Mouse (Mus musculus): ENCODE results near the gene Foxd3.
"Not testable (repeated sequence)": the region's sequence is repeated elsewhere in the genome, so short reads cannot be mapped to it uniquely, and the experiment has no call there.

Foxd3 gene

GRCm38 (mm10) chr4:99655937-99656604 lies at the start of gene Foxd3:
TSS of gene Foxd3 (plus strand) at chr4:99656299.
- peak; percentile 91 for DNase-seq (ENCODE audit: low read depth, low spot score)

- no peak for DNase-seq (ENCODE audit: low read depth, low spot score)
Observed at GRCm38 (mm10) chr4:99612156-99612555, 43.9 kb upstream of the Foxd3 start.

DNA sequence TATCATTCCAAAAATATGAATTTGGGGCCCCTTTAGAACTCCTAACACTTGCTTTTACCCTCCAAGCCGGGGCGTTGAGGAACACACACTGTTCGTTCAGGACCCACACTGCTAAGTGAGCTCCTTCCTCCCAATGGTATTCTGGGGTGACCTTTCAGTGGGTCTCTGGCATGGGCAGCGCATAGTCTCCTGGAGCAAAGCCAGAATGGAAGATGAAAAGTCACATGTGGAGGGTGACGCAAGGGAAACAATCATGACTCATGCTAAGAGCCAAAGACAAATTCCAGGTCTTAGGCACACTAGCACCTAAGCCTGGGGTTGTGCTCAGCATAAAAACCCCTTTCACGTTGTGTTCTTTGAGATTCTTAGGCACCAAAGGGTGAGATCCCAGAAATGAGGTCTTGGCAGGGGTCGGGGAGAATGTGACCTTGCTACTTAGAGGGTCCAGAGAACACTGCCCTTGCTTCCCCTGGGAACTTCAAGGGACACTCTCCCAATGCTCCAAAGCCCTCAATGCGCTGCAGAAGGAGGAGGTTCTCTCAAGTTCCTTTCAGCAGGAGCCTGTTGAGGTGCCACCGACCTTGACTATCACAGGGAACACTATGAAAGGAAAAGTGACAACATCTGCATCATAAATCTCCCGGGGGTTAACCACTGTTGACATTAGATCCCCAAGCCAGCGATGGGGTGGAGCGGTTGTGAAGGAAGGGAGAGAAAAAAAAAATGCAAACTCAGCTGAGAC lies 43.3 kb upstream of the Foxd3 start:
- DNase-seq (ENCODE audit: low read depth, low spot score): no peak

GRCm38 (mm10) chr4:99626047-99626844 lies 29.9 kb upstream of the Foxd3 start:
- DNase-seq (ENCODE audit: low read depth, low spot score): no peak

DNA sequence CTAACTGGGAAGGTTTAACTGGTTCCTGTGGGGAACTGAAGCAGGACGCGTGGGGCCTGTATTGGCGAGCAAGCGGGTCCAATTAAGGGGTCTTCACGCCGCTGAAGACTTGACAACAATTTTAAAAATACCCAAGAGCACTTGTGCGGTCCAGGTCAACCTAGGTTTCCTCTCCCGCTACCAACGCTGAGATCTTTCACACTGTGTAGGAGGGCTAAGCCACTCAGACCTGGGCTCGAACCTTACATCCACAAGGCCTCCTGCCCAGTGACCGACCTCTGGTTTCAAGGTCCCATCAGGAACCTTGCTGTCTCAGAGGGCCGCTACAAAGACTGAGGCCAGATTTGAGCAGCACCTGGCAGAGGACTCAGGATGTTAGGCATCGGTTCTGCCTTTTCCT lies 29.0 kb upstream of the Foxd3 start:
- no peak for DNase-seq (ENCODE audit: low read depth, low spot score)

DNA sequence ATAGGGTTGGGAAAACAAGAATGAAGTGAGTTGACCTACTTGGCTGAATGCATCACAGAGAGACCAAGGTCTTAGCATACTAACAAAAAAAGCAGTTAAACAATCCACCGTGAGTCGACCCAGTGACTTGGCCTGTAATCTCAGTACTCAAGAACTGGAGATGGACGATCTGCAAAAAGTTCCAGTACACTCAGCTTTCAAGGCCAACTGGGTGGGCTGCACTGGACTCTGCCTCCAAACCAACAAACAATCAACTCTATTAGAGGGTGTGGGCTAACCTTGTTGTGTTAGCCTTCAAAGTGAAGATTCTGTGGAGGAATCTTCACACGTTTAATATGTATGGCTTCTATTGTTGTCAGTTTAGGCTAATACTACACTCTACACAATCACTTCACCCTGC lies 20.1 kb upstream of the Foxd3 start:
- peak; percentile 94 for DNase-seq (ENCODE audit: low read depth, low spot score)

GRCm38 (mm10) chr4:99636711-99637110 lies 19.4 kb upstream of the Foxd3 start:
- DNase-seq (ENCODE audit: low read depth, low spot score): peak; percentile 93

DNA sequence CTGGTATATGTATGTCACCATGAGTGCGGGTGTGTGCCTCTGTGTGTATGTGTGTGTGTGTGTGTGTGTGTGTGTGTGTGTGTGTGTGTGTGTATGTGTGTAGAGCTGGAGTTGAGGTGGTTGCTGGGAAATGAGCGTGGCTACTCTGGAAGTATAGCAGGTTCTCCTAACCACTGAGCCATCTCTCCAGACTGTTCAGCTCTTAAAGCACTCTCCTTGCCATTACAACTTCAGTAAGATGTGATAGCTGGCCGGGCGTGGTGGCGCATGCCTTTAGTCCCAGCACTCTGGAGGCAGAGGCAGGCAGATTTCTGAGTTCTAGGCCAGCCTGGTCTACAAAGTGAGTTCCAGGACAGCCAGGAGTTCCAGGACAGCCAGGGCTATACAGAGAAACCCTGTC lies 15.5 kb upstream of the Foxd3 start:
- not testable (repeated sequence) for DNase-seq (ENCODE audit: low read depth, low spot score)

DNA sequence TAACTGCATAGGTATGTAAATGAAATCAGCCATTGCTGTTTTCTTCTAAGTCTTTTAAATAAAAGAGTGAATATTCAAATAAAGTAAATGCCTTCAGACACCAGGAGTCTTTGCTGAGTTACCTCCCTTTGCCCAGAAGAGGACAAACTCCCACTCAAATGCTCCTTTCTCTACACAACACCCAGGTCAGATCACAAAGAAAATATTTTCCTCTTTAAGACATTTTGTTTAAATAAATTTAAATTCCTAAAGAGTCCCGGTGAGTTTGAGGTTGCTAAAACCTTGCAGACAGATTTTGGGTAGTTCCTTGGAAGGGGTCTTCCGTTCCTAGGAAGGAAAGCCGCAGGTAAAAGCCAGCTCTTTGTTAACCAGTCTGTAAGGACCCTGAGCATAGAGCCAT lies 14.2 kb upstream of the Foxd3 start:
- DNase-seq (ENCODE audit: low read depth, low spot score): peak; percentile 96

DNA sequence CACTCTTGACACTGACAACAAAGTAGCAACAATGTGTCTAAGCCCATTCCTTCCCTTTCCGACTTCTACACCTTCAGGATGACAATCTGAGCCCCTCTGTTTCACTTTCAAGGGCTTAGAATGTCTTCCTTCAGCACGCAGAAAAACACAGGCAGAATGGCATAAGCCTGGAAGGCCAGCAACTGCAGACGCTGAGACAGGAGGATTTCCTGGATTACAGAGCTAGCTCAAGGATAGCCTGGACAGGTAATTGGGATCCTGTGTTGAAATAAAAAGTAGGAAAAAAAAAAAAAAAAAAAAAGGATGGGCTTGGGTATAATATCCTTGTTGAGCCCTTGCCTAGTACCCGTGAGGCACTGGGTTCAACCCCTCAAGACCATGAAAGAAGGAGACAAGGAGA lies 10.5 kb upstream of the Foxd3 start:
- DNase-seq (ENCODE audit: low read depth, low spot score): no peak

GRCm38 (mm10) chr4:99650088-99650944 lies 5.8 kb upstream of the Foxd3 start:
- DNase-seq (ENCODE audit: low read depth, low spot score): peak; percentile 90

- DNase-seq (ENCODE audit: low read depth, low spot score): no peak
Observed at GRCm38 (mm10) chr4:99650945-99651690, 5.0 kb upstream of the Foxd3 start.

DNA sequence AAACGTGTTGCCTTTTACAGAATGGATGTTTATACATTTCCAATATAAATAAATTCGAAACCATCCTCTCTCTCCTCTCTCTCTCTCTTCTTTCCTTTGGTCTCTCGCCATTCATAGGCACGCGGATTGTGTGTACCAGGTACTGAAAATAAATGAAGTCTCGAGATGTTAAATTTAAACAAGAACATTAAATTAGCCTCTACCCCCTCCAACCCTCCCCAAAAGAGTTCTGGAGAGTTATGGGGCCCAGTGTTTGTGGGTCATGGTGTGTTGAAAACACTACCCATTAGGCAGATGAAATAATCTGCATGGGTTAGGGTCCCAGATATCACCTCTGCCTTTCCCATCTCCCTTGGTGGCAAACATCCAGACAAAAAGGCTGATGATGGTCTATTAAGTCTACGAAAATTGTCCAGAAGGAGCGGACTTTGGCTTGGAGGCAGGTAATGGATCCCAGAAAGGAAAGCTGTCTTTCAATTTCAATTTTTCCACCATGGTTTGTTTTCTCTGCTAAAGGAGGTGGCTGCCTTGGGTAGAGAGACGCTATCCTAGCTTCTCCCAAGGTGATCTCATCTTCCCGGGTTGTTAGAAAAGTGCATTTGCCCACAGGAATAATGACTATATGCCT lies 4.2 kb upstream of the Foxd3 start:
- no peak for DNase-seq (ENCODE audit: low read depth, low spot score)

GRCm38 (mm10) chr4:99652576-99653210 lies 3.4 kb upstream of the Foxd3 start:
- DNase-seq (ENCODE audit: low read depth, low spot score): no peak

- DNase-seq (ENCODE audit: low read depth, low spot score): no peak
Observed at GRCm38 (mm10) chr4:99653216-99653607, 2.9 kb upstream of the Foxd3 start.

DNA sequence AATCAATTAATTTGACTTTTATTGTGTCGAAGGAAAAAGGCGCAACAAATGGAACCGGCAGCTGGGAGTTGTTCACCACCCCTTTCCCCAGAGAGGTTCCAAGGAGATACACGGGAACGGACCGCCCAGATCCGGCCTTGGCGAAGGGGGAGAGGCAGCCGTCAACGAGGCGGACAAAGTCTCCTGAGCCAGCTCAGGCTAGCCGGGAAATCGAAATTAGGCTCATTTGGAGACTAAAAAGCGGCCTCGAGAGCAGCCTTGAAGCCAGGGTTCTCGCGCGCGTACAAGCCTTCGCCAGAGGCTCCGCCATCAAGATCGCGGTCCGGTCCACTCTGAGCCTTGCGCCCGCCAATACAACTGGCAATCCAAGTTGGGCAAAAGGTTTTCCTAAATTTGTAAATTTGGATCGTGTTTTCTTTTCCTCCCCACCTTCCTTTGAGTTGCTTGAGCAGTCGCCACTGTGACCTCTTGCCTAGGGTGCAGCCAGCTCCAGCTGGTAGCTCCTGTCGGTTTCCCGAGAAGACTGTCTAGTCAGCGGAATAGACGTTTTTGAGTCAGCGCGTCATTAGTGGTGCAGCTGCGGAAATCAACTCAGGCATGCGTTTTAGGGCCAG lies 2.4 kb upstream of the Foxd3 start:
- no peak for DNase-seq (ENCODE audit: low read depth, low spot score)

DNA sequence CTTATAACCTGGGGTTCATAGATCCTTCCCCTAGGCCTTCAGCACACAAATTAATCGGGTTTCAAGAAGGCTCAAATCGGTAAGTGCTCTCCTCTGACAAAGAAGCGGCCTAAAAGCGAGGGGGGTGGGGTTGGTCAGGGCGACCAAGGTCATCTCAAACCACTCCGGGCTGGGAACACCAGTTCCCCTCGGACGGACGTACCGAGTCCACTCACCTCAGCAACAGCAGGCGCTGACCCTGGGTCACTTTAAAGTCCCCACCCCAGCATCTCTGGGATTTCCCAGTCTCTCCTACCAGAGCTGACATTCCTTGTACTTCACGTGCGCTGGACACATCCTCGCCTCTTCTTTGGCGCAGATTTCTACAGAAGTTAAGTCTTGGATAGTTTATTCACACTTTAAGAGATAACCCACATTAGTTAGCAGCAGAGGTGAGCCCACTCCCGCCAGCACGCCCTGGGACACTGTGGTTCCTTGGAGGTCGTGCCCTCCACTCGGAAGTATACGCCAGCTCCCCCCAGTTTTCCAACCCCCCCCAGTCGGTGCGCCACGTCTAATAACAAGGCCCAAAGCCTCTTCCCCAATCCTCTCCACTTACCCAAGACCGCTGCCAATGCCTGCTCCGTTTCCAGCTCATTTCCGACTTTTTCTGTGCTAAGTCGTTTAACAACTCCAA lies 1.3 kb upstream of the Foxd3 start:
- no peak for DNase-seq (ENCODE audit: low read depth, low spot score)

- DNase-seq (ENCODE audit: low read depth, low spot score): no peak
Observed at GRCm38 (mm10) chr4:99656605-99657429, 718 bp downstream of the Foxd3 start.
